Mouse (Mus musculus) neural tube, embryonic 11.5 days (tissue): ENCODE data around the gene Smoc2. TPM values are rescaled to one million over a fixed set of nuclear protein-coding genes. Genes with fewer than 3 reads are reported as not detected.
A peak's percentile ranks its signal among the peaks of the same experiment; 100 is the strongest.

Source experiments
- ATAC-seq: fragments of 200-750 bp; cut with Nextera tagmentation; 2 replicates; pipeline ENCODE4 v1.8.0; 2017; ENCODE audit warnings: moderate number of reproducible peaks, mild to moderate bottlenecking, moderate TSS enrichment, moderate library complexity; ENCODE audit not compliant: insufficient read depth, low FRiP score, low TSS enrichment
- DNase-seq: peaks from one replicate; pipeline ENCODE4 v3.0.0-alpha.2; 2015; ENCODE audit warnings: low spot score
- H3K27ac ChIP-seq: fragments of 300-500 bp; sonication (generic); 2 replicates; pipeline ENCODE4 v1.5.1; 2014; ENCODE audit warnings: low read depth, mild to moderate bottlenecking, low read length
- H3K27me3 ChIP-seq: fragments of 300-500 bp; sonication (generic); 2 replicates; pipeline ENCODE4 v1.6.1; 2014; ENCODE audit warnings: mild to moderate bottlenecking, low read length, mixed read lengths; ENCODE audit not compliant: control insufficient read depth, insufficient read depth
- H3K36me3 ChIP-seq: fragments of 300-500 bp; sonication (generic); 2 replicates; pipeline ENCODE4 v1.6.1; 2014; ENCODE audit warnings: mild to moderate bottlenecking, low read length, moderate library complexity, mixed read lengths; ENCODE audit not compliant: control insufficient read depth, insufficient read depth
- H3K4me1 ChIP-seq: fragments of 300-500 bp; sonication (generic); 2 replicates; pipeline ENCODE4 v1.6.1; 2014; ENCODE audit warnings: low read length, mixed read lengths; ENCODE audit not compliant: control insufficient read depth, insufficient read depth
- H3K4me2 ChIP-seq: fragments of 300-500 bp; sonication (generic); 2 replicates; pipeline ENCODE4 v1.6.1; 2014; ENCODE audit warnings: low read depth, mild to moderate bottlenecking, moderate library complexity
- H3K4me3 ChIP-seq: fragments of 300-500 bp; sonication (generic); 2 replicates; pipeline ENCODE4 v1.5.1; 2014; ENCODE audit warnings: low read depth, low read length
- H3K9ac ChIP-seq: fragments of 300-500 bp; sonication (generic); 2 replicates; pipeline ENCODE4 v1.6.1; 2014; ENCODE audit warnings: mild to moderate bottlenecking, low read length
- H3K9me3 ChIP-seq: fragments of 300-500 bp; sonication (generic); 2 replicates; pipeline ENCODE4 v1.6.1; 2016; ENCODE audit warnings: low read length; ENCODE audit not compliant: control insufficient read depth
- WGBS: fragments of 180-500 bp; shearing (Covaris S2); extraction: QIAGEN DNeasy Blood & Tissue Kit; methylation state at CpG from one replicate; pipeline ENCODE4 v1.1.7; 2014; 5-methylcytosine and 5-hydroxymethylcytosine counted together
- polyA plus RNA-seq: library from polyadenylated mRNA; unstranded; fragments of >200 nt; fragmentation: Nextera tagmentation; extraction: Ambion mirVana; gene quantifications from 2 replicates; pipeline ENCODE4 v1.2.1, GENCODE M21; 2014

The Smoc2 gene
- polyA plus RNA-seq, 1 experiment from 2014 or later = 17.1 TPM

DNA sequence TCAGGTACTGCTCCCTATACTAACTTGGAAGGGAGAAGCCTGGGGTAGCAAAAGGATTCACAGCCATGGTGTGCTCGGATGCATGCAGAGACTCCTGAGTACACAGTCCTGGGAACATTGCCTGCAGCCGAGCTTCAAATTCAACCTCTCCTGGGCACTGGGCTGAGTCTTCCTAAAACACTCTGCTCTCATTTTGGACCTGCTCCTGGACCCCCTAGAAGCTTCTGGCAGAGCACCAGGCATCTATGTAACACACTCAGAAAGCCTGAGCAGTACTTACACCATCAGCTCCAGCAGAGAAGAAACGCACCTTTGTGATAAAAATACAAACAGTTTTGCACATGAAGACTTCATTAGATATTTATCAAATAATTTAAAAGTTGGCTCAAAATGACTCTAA lies 18.3 kb upstream of the Smoc2 start:
- Histone ChIP-seq H3K4me2 (no peak overlapping the region), H3K36me3 (no peaks in the 10 kb centered on the region), H3K9me3 (no peaks in the 10 kb centered on the region), H3K27me3 (no peaks in the 10 kb centered on the region), H3K9ac (no peak overlapping the region), H3K27ac (no peak overlapping the region), H3K4me3 (no peak overlapping the region), H3K4me1 (no peaks in the 10 kb centered on the region)
- ATAC-seq (no peak), DNase-seq (no peak)
- 76% methylated on average over 3 of the region's 3 CpGs for WGBS

DNA sequence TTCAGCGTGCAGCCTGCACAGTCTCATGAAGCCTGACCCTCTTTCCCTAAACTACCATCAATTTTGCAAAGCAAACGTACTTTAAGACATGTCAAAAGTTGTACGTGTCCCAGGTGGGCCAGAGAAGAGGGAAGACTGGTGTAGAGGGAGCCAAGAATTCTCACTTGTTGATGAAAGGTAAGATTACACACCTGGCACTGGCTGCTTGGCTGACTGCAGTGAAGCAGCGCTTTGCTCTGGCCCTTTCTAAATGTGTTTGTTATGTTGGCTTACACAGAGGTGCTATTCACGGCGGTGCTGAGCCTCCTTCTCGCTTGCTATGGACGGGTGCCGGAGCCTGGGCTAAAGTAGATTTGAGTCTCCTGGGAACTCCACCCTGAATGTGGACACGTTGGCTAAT lies 17.1 kb upstream of the Smoc2 start:
- no peak overlapping the region for H3K4me3 ChIP-seq
- no peak overlapping the region for H3K9ac ChIP-seq
- WGBS = 87% methylated on average over 10 of the region's 10 CpGs
- H3K27ac ChIP-seq = no peak overlapping the region
- H3K4me1 ChIP-seq = no peaks in the 10 kb centered on the region
- H3K36me3 ChIP-seq = no peaks in the 10 kb centered on the region
- no peak for DNase-seq
- no peaks in the 10 kb centered on the region for H3K27me3 ChIP-seq
- ATAC-seq = no peak
- no peak overlapping the region for H3K4me2 ChIP-seq
- no peaks in the 10 kb centered on the region for H3K9me3 ChIP-seq

DNA sequence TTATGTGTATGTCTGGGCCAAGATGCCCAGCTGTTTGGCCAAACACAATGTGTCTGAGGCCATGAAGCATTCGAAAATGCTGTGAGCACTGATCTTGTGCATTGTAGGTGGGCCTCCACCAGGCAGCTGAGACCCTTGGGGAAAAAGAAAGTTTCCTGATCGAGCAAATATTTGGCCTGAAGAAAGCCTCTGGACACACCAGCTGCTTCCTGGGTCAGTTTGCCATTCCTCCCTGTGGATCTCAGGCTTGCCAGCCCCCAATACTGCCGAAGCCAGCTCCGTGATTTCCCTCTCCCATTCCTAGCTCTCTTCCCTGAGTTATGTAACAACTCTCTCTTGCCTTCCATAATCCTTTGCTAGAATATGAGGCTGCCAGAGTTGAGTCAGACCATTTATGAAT lies 11.3 kb upstream of the Smoc2 start:
- Histone ChIP-seq H3K4me2 (no peak overlapping the region), H3K36me3 (no peaks in the 10 kb centered on the region), H3K9me3 (no peaks in the 10 kb centered on the region), H3K4me1 (no peaks in the 10 kb centered on the region), H3K9ac (no peak overlapping the region), H3K27ac (no peak overlapping the region), H3K4me3 (no peak overlapping the region), H3K27me3 (no peaks in the 10 kb centered on the region)
- no peak for DNase-seq
- WGBS = 81% methylated on average over 4 of the region's 4 CpGs
- no peak for ATAC-seq

DNA sequence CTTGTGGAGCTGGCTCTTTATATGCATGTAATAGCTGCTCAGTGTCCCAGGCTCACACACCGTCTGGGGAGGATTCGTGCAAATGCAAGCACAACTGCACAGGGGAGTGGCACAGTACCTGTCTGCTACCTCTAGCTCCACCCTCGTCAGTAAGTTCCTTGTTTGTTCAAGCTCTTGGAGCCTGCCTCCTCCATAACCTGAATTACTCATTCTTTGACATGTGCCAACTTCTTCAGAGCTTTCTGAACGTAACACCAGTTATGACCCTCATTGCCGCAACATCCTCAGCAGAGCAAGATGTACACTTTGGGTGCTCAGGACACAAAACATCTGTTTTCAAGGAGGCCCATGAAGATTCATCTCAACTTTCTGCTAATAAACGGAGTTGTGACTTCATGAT lies 5.9 kb upstream of the Smoc2 start:
- WGBS = 88% methylated on average over 6 of the region's 6 CpGs
- Histone ChIP-seq H3K4me2 (no peak overlapping the region), H3K4me3 (no peak overlapping the region), H3K9ac (no peak overlapping the region), H3K4me1 (no peaks in the 10 kb centered on the region), H3K27me3 (peaks cover 6% of the 10 kb centered on the region), H3K36me3 (no peaks in the 10 kb centered on the region), H3K9me3 (no peaks in the 10 kb centered on the region), H3K27ac (no peak overlapping the region)
- no peak for DNase-seq
- ATAC-seq = no peak

DNA sequence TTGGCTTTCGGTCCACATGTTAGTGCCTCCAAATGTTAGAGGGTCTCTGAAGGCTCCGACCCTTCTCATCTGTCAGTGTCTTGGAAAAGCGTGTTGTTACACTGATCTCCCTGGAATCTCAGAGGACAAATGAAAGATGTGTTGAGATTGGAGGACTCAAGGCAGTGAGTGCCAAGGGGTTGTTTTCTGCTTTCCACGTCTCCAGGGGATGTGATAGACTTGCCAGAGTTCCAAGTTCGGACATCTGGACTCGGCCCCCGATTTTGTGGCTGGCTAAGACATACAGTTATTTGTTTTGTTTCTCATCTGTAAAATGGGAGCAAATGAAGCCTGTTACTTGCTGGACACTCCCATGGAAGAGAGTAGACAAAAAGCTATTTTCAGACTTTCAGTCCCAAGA lies 2.0 kb upstream of the Smoc2 start:
- H3K9me3 ChIP-seq = no peaks in the 10 kb centered on the region
- H3K36me3 ChIP-seq = no peaks in the 10 kb centered on the region
- peaks cover 36% of the 10 kb centered on the region for H3K27me3 ChIP-seq
- H3K4me2 ChIP-seq = no peak overlapping the region
- ATAC-seq = no peak
- no peak overlapping the region for H3K27ac ChIP-seq
- peaks cover 9% of the 10 kb centered on the region for H3K4me1 ChIP-seq
- H3K4me3 ChIP-seq = no peak overlapping the region
- whole genome bisulfite sequencing = 89% methylated on average over 7 of the region's 7 CpGs
- no peak for DNase-seq
- no peak overlapping the region for H3K9ac ChIP-seq

DNA sequence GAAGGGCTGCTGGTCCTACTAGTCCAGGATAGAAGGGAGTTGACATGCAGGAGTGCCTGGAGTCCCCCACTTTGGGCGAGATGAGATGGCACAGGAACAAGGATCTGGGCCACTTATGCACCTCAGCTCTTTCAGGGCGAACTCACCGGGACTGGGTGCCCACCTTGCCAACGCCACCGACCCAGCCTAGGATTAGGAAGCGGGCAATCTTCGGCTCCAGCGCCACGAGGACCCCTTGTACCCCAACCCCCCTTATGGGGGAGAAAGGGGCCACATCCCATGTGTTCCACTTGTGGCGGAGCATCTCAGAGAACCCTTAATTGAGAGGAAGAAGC lies 627 bp downstream of the Smoc2 start:
- DNase-seq (no peak), ATAC-seq (no peak)
- H3K36me3 ChIP-seq = no peaks in the 10 kb centered on the region
- peaks cover 9% of the 10 kb centered on the region for H3K4me1 ChIP-seq
- peak overlapping the region; percentile 44 for H3K4me3 ChIP-seq
- under 1% methylated on average over 10 of the region's 10 CpGs for WGBS
- peak overlapping the region; percentile 91 for H3K4me2 ChIP-seq
- peaks cover 36% of the 10 kb centered on the region for H3K27me3 ChIP-seq
- H3K9ac ChIP-seq = no peak overlapping the region
- no peaks in the 10 kb centered on the region for H3K9me3 ChIP-seq
- H3K27ac ChIP-seq = no peak overlapping the region

DNA sequence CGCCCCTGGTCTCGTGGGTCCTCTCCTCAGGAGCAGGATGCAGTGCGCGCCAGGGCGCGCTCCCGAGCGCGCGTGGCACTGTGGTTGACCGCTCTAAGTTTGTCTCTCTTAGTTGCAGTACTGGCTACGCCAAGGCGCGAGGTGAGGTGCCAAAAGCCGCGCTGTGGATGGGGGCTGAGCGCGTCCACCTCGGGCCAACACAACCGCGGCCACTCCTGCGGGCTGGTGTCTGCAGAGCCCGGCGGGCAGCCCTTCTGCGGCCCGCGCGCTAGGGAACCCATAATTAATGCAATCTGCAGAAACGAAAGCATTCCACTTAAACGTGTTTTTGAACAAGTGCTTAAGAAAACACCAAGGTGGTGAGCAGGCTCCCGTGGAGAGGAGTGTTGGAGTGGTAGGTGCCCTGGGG lies 1.1 kb downstream of the Smoc2 start:
- no peak overlapping the region for H3K9ac ChIP-seq
- H3K27me3 ChIP-seq = peaks cover 36% of the 10 kb centered on the region

DNA sequence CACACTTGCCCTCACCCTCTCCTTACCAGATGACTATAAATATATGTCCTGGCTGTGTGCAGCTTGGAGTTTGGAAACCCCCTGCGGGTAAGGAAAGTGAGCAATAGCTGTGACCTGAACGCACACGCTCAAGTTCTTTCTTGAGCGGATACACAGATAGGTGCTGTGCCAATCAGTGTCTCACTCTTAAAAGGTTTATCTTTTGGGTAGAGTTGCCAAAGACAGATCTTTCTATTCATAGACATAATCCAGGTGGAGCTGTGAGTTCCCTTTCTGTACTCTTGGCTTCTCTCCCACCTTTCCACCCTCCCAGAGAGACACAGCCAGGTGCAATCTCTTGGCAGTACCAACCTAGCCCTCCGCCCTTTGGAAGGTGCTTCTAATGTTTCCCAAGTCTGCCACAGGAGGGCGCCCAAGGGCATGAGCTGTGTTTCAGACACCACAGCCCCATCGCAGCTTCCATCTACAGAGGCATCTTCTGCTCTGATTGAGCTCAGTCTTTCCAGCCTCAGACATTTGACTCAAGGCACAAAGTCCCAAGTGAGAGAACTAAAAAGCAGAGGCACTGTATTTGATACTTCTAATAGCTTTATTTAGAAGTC lies 8.8 kb downstream of the Smoc2 start:
- no peak overlapping the region for H3K27ac ChIP-seq
- no peak overlapping the region for H3K4me3 ChIP-seq
- H3K9ac ChIP-seq = no peak overlapping the region
- no peaks in the 10 kb centered on the region for H3K36me3 ChIP-seq
- ATAC-seq (no peak), DNase-seq (peak; percentile 77)
- no peaks in the 10 kb centered on the region for H3K9me3 ChIP-seq
- H3K27me3 ChIP-seq = no peaks in the 10 kb centered on the region
- 46% methylated on average over 7 of the region's 7 CpGs for WGBS
- no peaks in the 10 kb centered on the region for H3K4me1 ChIP-seq
- H3K4me2 ChIP-seq = no peak overlapping the region

More for the DNA sequence above, 1.1 kb downstream of the Smoc2 start:
- H3K9me3 ChIP-seq = no peaks in the 10 kb centered on the region
- H3K4me3 ChIP-seq = peak overlapping the region; percentile 44
- peaks cover 9% of the 10 kb centered on the region for H3K4me1 ChIP-seq
- DNase-seq = peak; percentile 22
- no peak overlapping the region for H3K27ac ChIP-seq
- under 1% methylated on average over 31 of the region's 31 CpGs for WGBS
- no peaks in the 10 kb centered on the region for H3K36me3 ChIP-seq
- peak overlapping the region; percentile 91 for H3K4me2 ChIP-seq
- no peak for ATAC-seq

DNA sequence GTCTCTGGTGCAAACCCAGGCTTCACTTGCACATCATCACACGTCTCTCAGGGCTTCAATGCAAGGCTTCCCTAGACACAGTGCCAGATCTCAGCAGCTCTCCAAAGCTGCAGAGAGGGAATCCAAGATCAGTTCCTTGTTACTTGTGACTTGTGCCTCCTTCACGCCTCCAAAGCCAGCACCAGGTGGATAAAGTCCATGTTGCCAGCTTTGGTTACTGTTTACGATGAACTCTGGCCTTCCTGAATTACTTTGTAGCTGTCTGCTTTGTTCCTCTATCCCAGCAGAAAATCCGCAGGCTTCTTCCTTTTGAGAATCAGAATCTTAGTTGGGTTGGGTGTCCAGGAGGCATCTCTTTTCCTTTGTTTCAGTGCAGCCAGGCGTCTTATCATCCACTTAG lies 14.3 kb downstream of the Smoc2 start:
- H3K9ac ChIP-seq = no peak overlapping the region
- no peak overlapping the region for H3K4me2 ChIP-seq
- ATAC-seq (no peak), DNase-seq (no peak)
- no peak overlapping the region for H3K27ac ChIP-seq
- H3K4me1 ChIP-seq = no peaks in the 10 kb centered on the region
- 62% methylated on average over 5 of the region's 5 CpGs for WGBS
- H3K36me3 ChIP-seq = no peaks in the 10 kb centered on the region
- no peaks in the 10 kb centered on the region for H3K9me3 ChIP-seq
- H3K27me3 ChIP-seq = no peaks in the 10 kb centered on the region
- no peak overlapping the region for H3K4me3 ChIP-seq
